ENCODE assay signal across 8 mouse cellular contexts in the genomic region with DNA sequence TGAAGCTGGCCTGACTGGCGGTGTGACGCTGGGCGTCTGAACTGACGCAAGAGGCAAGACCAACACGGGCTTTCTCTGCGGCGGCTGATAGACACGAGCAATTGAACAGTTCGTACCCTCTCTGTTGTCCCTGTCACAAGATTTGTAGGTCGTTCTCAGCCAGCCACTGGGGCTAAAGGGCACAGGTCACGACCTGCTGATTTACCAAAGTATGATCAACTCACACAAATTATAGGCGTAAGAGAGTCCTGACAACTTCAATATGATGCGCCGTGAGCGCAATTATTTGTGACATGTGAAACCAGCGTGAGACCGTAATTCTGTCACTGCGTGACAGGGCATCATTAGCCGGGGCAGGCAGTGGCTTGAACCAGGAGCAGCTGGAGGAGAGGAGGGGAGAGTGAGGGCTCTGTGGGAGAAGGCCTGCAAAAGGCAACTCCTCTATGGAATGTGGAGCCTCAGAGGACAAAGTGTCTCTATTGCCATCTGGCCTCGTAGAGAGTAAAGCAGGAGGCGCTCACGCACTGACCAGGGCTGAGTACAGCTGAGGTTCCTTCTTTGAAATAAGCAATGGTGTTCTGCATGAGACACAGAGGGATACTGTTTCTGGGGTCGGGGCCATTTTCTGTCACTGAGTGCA.
DNase-seq lines count a peak whose midpoint lies in the region; ATAC-seq lines count a peak whose summit lies in the region.

No protein-coding gene starts in this region.

- peaks cover 22% of the 10 kb centered on the region for H3K4me1 ChIP-seq in forebrain, embryonic 10.5 days
- no peaks in the 10 kb centered on the region for H3K4me1 ChIP-seq in forebrain, embryonic 15.5 days
- H3K4me1 ChIP-seq in midbrain, embryonic 13.5 days (replicated peaks): peaks cover 10% of the 10 kb centered on the region; the same call in 1 of the 2 replicates

- H3K9me3 ChIP-seq in forebrain, embryonic 10.5 days: peaks cover 9% of the 10 kb centered on the region; the same call in 1 of the 2 replicates
- no peaks in the 10 kb centered on the region for H3K9me3 ChIP-seq in forebrain, embryonic 15.5 days
- no peaks in the 10 kb centered on the region for H3K9me3 ChIP-seq in midbrain, embryonic 13.5 days

- no peak overlapping the region for H3K9ac ChIP-seq in forebrain, embryonic 15.5 days (replicated peaks)
- H3K9ac ChIP-seq in midbrain, embryonic 13.5 days (replicated peaks): no peak overlapping the region

- peak overlapping the region; percentile 54 for H3K27ac ChIP-seq in forebrain, embryonic 10.5 days
- no peak overlapping the region for H3K27ac ChIP-seq in forebrain, embryonic 15.5 days (replicated peaks)
- no peak overlapping the region for H3K27ac ChIP-seq in midbrain, embryonic 13.5 days

- no peak overlapping the region for H3K4me3 ChIP-seq in forebrain, embryonic 10.5 days
- H3K4me3 ChIP-seq in forebrain, embryonic 15.5 days: no peak overlapping the region
- H3K4me3 ChIP-seq in midbrain, embryonic 13.5 days (replicated peaks): no peak overlapping the region

- DNase-seq in forebrain, embryonic 10.5 days (ENCODE audit: extremely low spot score, low spot score): peak; percentile 34
- DNase-seq in embryo, embryonic 10 days (ENCODE audit: low spot score): peak; percentile 90
- DNase-seq in kidney, adult 18-20 months: peak; percentile 18
- DNase-seq in spleen, postnatal 10 days (ENCODE audit: low spot score in 2 of 2): no peak
- DNase-seq in cerebellum, postnatal 36 days: no peak

- H3K27me3 ChIP-seq in forebrain, embryonic 10.5 days (ENCODE audit: poor library complexity, severe bottlenecking): peaks cover 22% of the 10 kb centered on the region; the same call in 1 of the 2 replicates
- no peaks in the 10 kb centered on the region for H3K27me3 ChIP-seq in forebrain, embryonic 15.5 days
- no peaks in the 10 kb centered on the region for H3K27me3 ChIP-seq in midbrain, embryonic 13.5 days

- 63% methylated on average over 23 of the region's 23 CpGs for WGBS in forebrain, embryonic 10.5 days
- WGBS in forebrain, embryonic 15.5 days: 76% methylated on average over 23 of the region's 23 CpGs
- WGBS in midbrain, embryonic 13.5 days: 67% methylated on average over 23 of the region's 23 CpGs

- no peak for ATAC-seq in forebrain, embryonic 15.5 days (replicated peaks)
- ATAC-seq in midbrain, embryonic 13.5 days: peak; percentile 48
- ATAC-seq in monocyte, adult 5-6 weeks (replicated peaks; ENCODE audit: insufficient number of reproducible peaks, low FRiP score, low TSS enrichment, poor library complexity, severe bottlenecking): no peak

- H3K36me3 ChIP-seq in forebrain, embryonic 10.5 days (replicated peaks): no peaks in the 10 kb centered on the region
- H3K36me3 ChIP-seq in forebrain, embryonic 15.5 days: no peaks in the 10 kb centered on the region
- no peaks in the 10 kb centered on the region for H3K36me3 ChIP-seq in midbrain, embryonic 13.5 days

- H3K4me2 ChIP-seq in forebrain, embryonic 15.5 days (replicated peaks): no peak overlapping the region
- no peak overlapping the region for H3K4me2 ChIP-seq in midbrain, embryonic 13.5 days (replicated peaks)

Comparison
In these comparisons a context has a peak if more than half of its experiments do, and no peak if none do; other contexts are left out.
1. DNase-seq: peak in forebrain, embryonic 10.5 days (single experiment), embryo, embryonic 10 days (single experiment) and kidney, adult 18-20 months (single experiment); none in spleen, postnatal 10 days (0 of 2) and cerebellum, postnatal 36 days (0 of 2).